Mouse (Mus musculus): ENCODE results near the gene Ric1. TPM values are rescaled to one million over a fixed set of nuclear protein-coding genes. Genes with fewer than 3 reads are reported as not detected.

Gene Ric1
- total and polyA plus RNA-seq, 2 experiments from 2014 or later = 13.8 to 37.4 TPM

GRCm38 (mm10) chr19:29526837-29527236 lies 4.8 kb downstream of the Ric1 start:
- ATAC-seq (ENCODE audit: low FRiP score) (no peak), DNase-seq (ENCODE audit: low spot score) (no peak)
- no peaks in the 10 kb centered on the region; the same call in 1 of the 2 replicates for H3K4me1 ChIP-seq (ENCODE audit: insufficient read depth, low read length)

DNA sequence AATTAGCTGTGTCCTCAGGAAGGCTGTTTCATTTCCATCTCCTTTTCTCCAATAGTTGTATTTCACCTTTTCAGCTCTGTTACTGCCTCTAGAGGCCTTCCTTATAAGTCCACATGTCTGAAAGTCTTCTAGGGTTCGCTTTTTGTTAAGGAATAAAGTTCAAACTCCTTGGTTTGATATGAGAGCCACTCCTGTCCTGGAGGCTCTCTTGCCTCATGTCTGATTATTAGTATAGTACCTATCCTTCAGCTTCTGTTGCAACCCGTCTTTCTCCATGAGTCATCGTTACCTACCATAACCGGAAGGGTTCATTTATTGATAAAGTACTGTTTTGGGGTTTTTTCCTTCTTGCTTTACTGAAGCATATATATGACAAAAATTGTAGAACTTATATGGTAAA lies 5.2 kb downstream of the Ric1 start:
- ATAC-seq (ENCODE audit: low FRiP score) = no peak
- no peaks in the 10 kb centered on the region for H3K36me3 ChIP-seq (ENCODE audit: insufficient read depth, low read length)
- TF ChIP-seq CTCF (IDR thresholded peaks at IDR 0.05) = no peak; the same call in 1 of the 2 replicates
- H3K9me3 ChIP-seq (ENCODE audit: low read length) = no peaks in the 10 kb centered on the region
- 97% methylated on average over 4 of the region's 4 CpGs for WGBS
- no peaks in the 10 kb centered on the region; the same call in 1 of the 2 replicates for H3K4me1 ChIP-seq (ENCODE audit: insufficient read depth, low read length)
- no peak overlapping the region for H3K4me2 ChIP-seq (ENCODE audit: low read depth, low read length, poor library complexity, severe bottlenecking)
- no peak overlapping the region for H3K27ac ChIP-seq (ENCODE audit: low read depth, low read length)
- H3K4me3 ChIP-seq (ENCODE audit: low read depth, low read length) = no peak overlapping the region
- H3K27me3 ChIP-seq (ENCODE audit: insufficient read depth, low read length) = no peaks in the 10 kb centered on the region
- DNase-seq (ENCODE audit: low spot score) = no peak
- H3K9ac ChIP-seq (replicated peaks; ENCODE audit: low read length, poor library complexity, severe bottlenecking) = no peak overlapping the region

More at GRCm38 (mm10) chr19:29526837-29527236, 4.8 kb downstream of the Ric1 start:
- H3K36me3 ChIP-seq (ENCODE audit: insufficient read depth, low read length) = no peaks in the 10 kb centered on the region
- H3K9ac ChIP-seq (replicated peaks; ENCODE audit: low read length, poor library complexity, severe bottlenecking) = no peak overlapping the region
- no peaks in the 10 kb centered on the region for H3K27me3 ChIP-seq (ENCODE audit: insufficient read depth, low read length)
- no peak overlapping the region for H3K4me2 ChIP-seq (ENCODE audit: low read depth, low read length, poor library complexity, severe bottlenecking)
- no peak overlapping the region for H3K27ac ChIP-seq (ENCODE audit: low read depth, low read length)
- no peak for TF ChIP-seq CTCF (IDR thresholded peaks at IDR 0.05)
- no peaks in the 10 kb centered on the region for H3K9me3 ChIP-seq (ENCODE audit: low read length)
- H3K4me3 ChIP-seq (ENCODE audit: low read depth, low read length) = no peak overlapping the region

- H3K4me3 ChIP-seq (ENCODE audit: low read depth, low read length) = no peak overlapping the region
- WGBS = 81% methylated on average over 2 of the region's 2 CpGs
- ATAC-seq (ENCODE audit: low FRiP score) = no peak
Observed at GRCm38 (mm10) chr19:29528568-29528967, 6.5 kb downstream of the Ric1 start.

DNA sequence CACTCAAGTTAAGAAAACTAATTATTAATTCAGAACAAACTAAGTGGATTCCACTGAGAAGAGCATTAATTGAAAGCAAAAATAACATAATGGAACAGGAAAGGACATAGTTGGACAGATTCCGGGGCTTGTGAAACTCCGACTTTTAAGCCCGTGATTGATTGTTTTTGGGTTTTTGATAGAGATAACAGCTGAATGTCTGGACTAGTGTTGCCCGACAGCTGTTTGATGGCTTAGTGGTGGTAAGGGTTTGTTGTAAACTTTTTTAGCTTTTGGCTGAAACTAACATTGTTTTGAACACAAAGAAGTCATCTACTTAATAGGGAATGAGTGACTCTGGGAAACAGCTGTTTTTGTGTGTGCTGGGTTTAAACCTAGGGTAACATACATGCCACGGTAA lies 11.9 kb downstream of the Ric1 start:
- Histone ChIP-seq H3K27me3 (ENCODE audit: insufficient read depth, low read length) (no peaks in the 10 kb centered on the region), H3K36me3 (ENCODE audit: insufficient read depth, low read length) (no peaks in the 10 kb centered on the region; the same call in 1 of the 2 replicates), H3K9me3 (ENCODE audit: low read length) (no peaks in the 10 kb centered on the region), H3K4me2 (ENCODE audit: low read depth, low read length, poor library complexity, severe bottlenecking) (no peak overlapping the region), H3K9ac (replicated peaks; ENCODE audit: low read length, poor library complexity, severe bottlenecking) (no peak overlapping the region), H3K4me1 (ENCODE audit: insufficient read depth, low read length) (no peaks in the 10 kb centered on the region), H3K4me3 (ENCODE audit: low read depth, low read length) (no peak overlapping the region), H3K27ac (ENCODE audit: low read depth, low read length) (no peak overlapping the region)
- DNase-seq (ENCODE audit: low spot score) (no peak), ATAC-seq (ENCODE audit: low FRiP score) (no peak)
- WGBS = 95% methylated on average over 5 of the region's 5 CpGs
- no peak for TF ChIP-seq CTCF (IDR thresholded peaks at IDR 0.05)

More at GRCm38 (mm10) chr19:29528568-29528967, 6.5 kb downstream of the Ric1 start:
- no peak overlapping the region for H3K27ac ChIP-seq (ENCODE audit: low read depth, low read length)
- H3K27me3 ChIP-seq (ENCODE audit: insufficient read depth, low read length) = no peaks in the 10 kb centered on the region
- no peaks in the 10 kb centered on the region for H3K36me3 ChIP-seq (ENCODE audit: insufficient read depth, low read length)
- H3K9me3 ChIP-seq (ENCODE audit: low read length) = no peaks in the 10 kb centered on the region
- no peak overlapping the region for H3K9ac ChIP-seq (replicated peaks; ENCODE audit: low read length, poor library complexity, severe bottlenecking)
- H3K4me1 ChIP-seq (ENCODE audit: insufficient read depth, low read length) = no peaks in the 10 kb centered on the region; the same call in 1 of the 2 replicates
- H3K4me2 ChIP-seq (ENCODE audit: low read depth, low read length, poor library complexity, severe bottlenecking) = no peak overlapping the region
- TF ChIP-seq CTCF (IDR thresholded peaks at IDR 0.05) = no peak
- DNase-seq (ENCODE audit: low spot score) = no peak

- Histone ChIP-seq H3K4me3 (ENCODE audit: low read depth, low read length) (no peak overlapping the region), H3K9ac (replicated peaks; ENCODE audit: low read length, poor library complexity, severe bottlenecking) (no peak overlapping the region), H3K36me3 (ENCODE audit: insufficient read depth, low read length) (no peaks in the 10 kb centered on the region), H3K27ac (ENCODE audit: low read depth, low read length) (no peak overlapping the region), H3K4me1 (ENCODE audit: insufficient read depth, low read length) (no peaks in the 10 kb centered on the region), H3K9me3 (ENCODE audit: low read length) (no peaks in the 10 kb centered on the region), H3K27me3 (ENCODE audit: insufficient read depth, low read length) (no peaks in the 10 kb centered on the region), H3K4me2 (ENCODE audit: low read depth, low read length, poor library complexity, severe bottlenecking) (no peak overlapping the region)
- no peak for DNase-seq (ENCODE audit: low spot score)
- TF ChIP-seq CTCF (IDR thresholded peaks at IDR 0.05) = no peak
- WGBS = 85% methylated on average over 8 of the region's 8 CpGs
- no peak for ATAC-seq (ENCODE audit: low FRiP score)
Observed at GRCm38 (mm10) chr19:29542256-29542970, 20.3 kb downstream of the Ric1 start.

GRCm38 (mm10) chr19:29544026-29544425 lies 21.9 kb downstream of the Ric1 start:
- Histone ChIP-seq H3K4me1 (ENCODE audit: insufficient read depth, low read length) (no peaks in the 10 kb centered on the region), H3K4me3 (ENCODE audit: low read depth, low read length) (no peak overlapping the region), H3K9ac (replicated peaks; ENCODE audit: low read length, poor library complexity, severe bottlenecking) (no peak overlapping the region), H3K27ac (ENCODE audit: low read depth, low read length) (no peak overlapping the region), H3K9me3 (ENCODE audit: low read length) (no peaks in the 10 kb centered on the region), H3K4me2 (ENCODE audit: low read depth, low read length, poor library complexity, severe bottlenecking) (no peak overlapping the region), H3K36me3 (ENCODE audit: insufficient read depth, low read length) (no peaks in the 10 kb centered on the region), H3K27me3 (ENCODE audit: insufficient read depth, low read length) (no peaks in the 10 kb centered on the region)
- ATAC-seq (ENCODE audit: low FRiP score) = no peak
- no peak for DNase-seq (ENCODE audit: low spot score)
- no peak for TF ChIP-seq CTCF (IDR thresholded peaks at IDR 0.05)
- WGBS = 94% methylated on average over 6 of the region's 6 CpGs
